Mouse (Mus musculus): ENCODE measurements at regions not wholly inside any gene's neighbourhood (a gene's known extent, or its start where the extent isn't known, plus 50 kb on each side); places are given as distances from the start of the nearest gene placed in this dataset.

- DNase-seq (ENCODE audit: low read depth): no peak
These were observed 174.6 kb upstream of the Srrm4 start for GRCm38 (mm10) chr5:116766261-116766660.

- no peak for DNase-seq (ENCODE audit: low read depth)
These were observed 169.7 kb upstream of the Srrm4 start for GRCm38 (mm10) chr5:116761323-116761722.

- no peak for DNase-seq (ENCODE audit: low read depth)
These were observed 167.1 kb upstream of the Srrm4 start for GRCm38 (mm10) chr5:116758687-116759086.

GRCm38 (mm10) chr5:116752941-116753340 lies 161.3 kb upstream of the Srrm4 start:
- no peak for DNase-seq (ENCODE audit: low read depth)

GRCm38 (mm10) chr5:116752096-116752495 lies 160.5 kb upstream of the Srrm4 start:
- no peak for DNase-seq (ENCODE audit: low read depth)

- no peak for DNase-seq (ENCODE audit: low read depth)
These were observed 154.2 kb upstream of the Srrm4 start for GRCm38 (mm10) chr5:116745776-116746175.

GRCm38 (mm10) chr5:116744389-116744788 lies 152.8 kb upstream of the Srrm4 start:
- no peak for DNase-seq (ENCODE audit: low read depth)

- DNase-seq (ENCODE audit: low read depth): no peak
These were observed 144.0 kb upstream of the Srrm4 start for GRCm38 (mm10) chr5:116735622-116736021.

GRCm38 (mm10) chr5:116731509-116731908 lies 139.9 kb upstream of the Srrm4 start:
- no peak for DNase-seq (ENCODE audit: low read depth)

GRCm38 (mm10) chr5:116719200-116719599 lies 127.6 kb upstream of the Srrm4 start:
- no peak for DNase-seq (ENCODE audit: low read depth)

- no peak for DNase-seq (ENCODE audit: low read depth)
These were observed 122.6 kb upstream of the Srrm4 start for GRCm38 (mm10) chr5:116714256-116714655.

GRCm38 (mm10) chr5:116712056-116712455 lies 120.4 kb upstream of the Srrm4 start:
- DNase-seq (ENCODE audit: low read depth): no peak

- DNase-seq (ENCODE audit: low read depth): no peak
These were observed 116.9 kb upstream of the Srrm4 start for GRCm38 (mm10) chr5:116708505-116708904.

- DNase-seq (ENCODE audit: low read depth): no peak
These were observed 70.8 kb upstream of the Srrm4 start for GRCm38 (mm10) chr5:116662466-116662865.

- DNase-seq (ENCODE audit: low read depth): no peak
These were observed 70.2 kb upstream of the Srrm4 start for GRCm38 (mm10) chr5:116661851-116662250.

GRCm38 (mm10) chr5:116654486-116655420 lies 63.1 kb upstream of the Srrm4 start:
- DNase-seq (ENCODE audit: low read depth): no peak
